Mouse (Mus musculus) ES-E14 (cell line): ENCODE data around the gene Dnmbp.

ENCODE experiments used
- CHD2 ChIP-seq: IDR thresholded peaks from 2 replicates; pipeline ENCODE4 v1.6.1; 2014; ENCODE audit warnings: mild to moderate bottlenecking, low read depth, low read length, inconsistent platforms
- ZC3H11A ChIP-seq: IDR thresholded peaks from 2 replicates; pipeline ENCODE4 v1.6.1; 2012; ENCODE audit warnings: low read depth, mild to moderate bottlenecking, inconsistent platforms, low read length, borderline replicate concordance

GRCm38 (mm10) chr19:43887242-43887641, 52.7 kb downstream of the Dnmbp start:
- no peak for TF ChIP-seq ZC3H11A
- no peak for TF ChIP-seq CHD2
